Mouse (Mus musculus): ENCODE measurements around the gene Mrps6. TPM values are rescaled to one million over a fixed set of nuclear protein-coding genes. Genes with fewer than 3 reads are reported as not detected.

Gene Mrps6
- total RNA-seq, 2 experiments from 2014 or later = 56.9 to 63.0 TPM

DNA sequence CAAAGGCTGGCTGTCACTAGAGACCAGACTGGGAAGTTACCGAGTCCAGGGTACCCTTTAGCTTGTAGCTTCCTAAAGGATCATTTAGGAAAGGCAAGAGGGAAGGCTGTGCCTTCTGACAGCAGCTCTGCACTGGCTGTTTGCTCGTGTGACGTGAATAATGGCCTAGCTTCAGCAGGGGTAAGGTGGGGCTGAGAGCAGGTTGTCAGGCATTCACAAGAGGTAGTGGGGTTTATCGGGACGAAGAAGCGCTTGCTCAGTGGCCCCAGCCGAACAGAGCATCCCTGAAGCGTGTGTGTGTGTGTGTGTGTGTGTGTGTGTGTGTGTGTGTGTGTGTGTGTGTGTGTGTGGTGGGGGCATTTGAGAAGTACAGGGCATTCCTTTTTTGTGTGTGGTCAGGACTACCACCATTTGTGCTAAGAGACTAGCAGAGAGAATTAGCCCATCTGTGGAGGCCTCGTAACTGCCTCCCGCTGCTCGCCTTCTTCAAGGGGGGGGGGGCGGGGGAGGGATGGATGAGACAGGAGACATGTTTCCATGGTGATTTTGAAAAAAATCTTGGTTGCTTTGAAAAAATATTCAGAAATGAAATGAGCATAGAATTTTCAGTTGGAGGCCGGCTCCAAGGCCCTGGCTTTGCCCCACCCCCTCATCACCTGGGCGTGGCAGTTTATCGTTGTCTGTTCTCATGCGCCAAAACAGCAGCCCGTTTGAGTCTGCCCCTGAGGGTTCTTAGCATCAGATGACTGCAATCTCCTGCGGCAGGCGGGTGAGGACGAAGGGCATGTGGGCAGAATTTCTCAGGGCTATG is 57.7 kb downstream of the Mrps6 start:
- intact Hi-C loops (cut with DNase I) = no loop called here

DNA sequence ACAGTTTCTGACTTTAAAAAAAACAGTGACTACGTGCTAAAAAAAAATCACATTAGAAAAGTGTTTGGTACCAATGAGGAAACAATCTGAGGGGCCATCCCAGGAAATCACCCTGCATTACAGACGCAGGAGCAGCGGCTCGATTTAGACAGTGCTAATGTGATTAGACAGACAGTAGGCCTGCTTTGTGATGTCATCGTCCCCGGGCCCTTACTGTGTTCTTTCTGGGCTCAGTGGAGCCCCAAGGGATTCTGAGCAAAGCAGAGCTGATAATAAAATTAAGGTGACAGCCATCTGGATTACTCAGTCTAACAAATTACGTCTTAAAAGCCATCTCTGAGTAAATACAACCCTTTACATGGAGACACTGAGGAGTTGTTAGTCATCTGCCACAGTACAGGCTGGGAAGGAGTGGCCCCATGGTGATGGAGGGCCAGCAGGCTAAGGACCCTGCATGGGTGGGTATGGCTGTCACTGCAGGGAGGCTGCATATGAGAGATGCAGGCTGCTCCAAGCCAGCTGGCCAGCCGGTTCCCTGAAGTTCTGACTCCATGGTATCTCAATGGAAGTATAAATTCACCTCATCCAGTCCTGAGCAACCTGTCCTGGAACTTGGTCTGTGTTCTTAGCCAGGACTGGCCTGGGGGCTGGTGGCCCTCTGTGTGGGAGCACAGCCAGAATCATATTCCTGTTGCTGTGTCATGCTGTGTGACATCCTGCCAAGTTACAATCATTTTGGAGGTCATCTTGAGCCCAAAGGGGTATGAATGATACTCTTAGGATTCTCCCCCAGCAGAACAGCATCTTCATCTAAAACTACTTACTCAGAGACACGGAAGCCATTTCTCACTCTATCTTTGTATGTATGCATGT is 59.5 kb downstream of the Mrps6 start:
- intact Hi-C loops (cut with DNase I) = no loop called here
- DNase-seq = peak in 1 of 2 experiments; percentile 12

More for the DNA sequence above, 57.7 kb downstream of the Mrps6 start:
- DNase-seq = peak in 1 of 2 experiments; percentile 29

DNA sequence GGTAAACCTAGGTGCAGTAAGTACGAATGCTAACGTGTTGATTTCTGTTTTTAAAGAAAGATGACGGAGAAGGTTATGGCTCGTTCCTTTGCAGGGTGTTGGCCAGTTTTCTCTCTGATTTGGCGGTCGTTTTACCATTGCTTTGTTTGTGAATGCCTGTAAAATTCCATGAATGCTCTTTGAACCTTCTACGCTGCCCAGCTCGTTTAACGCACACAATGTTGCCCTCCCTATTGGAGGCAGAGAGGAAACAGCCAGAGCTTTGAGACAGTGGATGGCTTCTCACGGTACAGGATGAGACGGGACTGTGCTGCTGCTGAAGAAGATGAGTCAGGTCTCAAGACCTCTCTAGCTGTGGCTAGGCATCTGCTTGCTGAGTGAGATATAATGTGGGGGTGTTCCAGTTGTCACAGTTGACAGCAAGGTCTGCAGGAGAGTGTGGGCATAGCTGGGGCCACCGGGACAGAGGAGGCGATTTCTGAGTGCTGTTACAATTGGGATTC is 61.0 kb downstream of the Mrps6 start:
- intact Hi-C loops (cut with DNase I) = no loop called here

DNA sequence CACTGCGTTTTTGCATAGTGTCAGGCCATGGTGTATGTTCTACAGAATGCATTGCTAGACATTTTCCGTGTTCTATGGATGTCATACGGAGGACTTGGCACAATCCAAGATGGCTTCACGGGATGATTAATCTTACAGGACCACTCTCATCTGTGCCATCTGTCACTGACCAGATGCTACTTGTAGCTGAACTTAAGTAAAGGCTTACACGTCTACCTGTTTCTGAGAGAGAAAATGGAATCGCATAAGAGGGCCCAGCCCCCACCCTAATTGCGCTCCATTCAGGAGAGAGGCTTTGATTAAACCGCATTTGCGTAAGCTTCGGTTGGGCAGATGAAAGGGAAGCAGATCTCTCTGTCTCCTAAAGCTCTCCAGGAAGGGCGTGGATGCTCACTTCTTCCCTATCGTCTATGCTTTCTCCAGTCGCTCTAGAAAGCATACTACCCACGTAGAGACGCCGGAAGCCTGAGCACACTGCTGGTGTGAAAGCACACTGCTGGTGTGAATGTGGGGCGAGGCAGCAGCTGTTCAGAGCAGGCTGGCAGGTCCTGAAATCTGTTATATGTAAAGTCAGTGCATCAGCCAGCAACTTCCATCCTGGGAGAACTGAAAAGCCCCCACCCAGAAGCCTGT is 62.9 kb downstream of the Mrps6 start:
- intact Hi-C loops (cut with DNase I) = no loop called here
- no peak for DNase-seq

More for the DNA sequence above, 61.0 kb downstream of the Mrps6 start:
- no peak for DNase-seq

DNA sequence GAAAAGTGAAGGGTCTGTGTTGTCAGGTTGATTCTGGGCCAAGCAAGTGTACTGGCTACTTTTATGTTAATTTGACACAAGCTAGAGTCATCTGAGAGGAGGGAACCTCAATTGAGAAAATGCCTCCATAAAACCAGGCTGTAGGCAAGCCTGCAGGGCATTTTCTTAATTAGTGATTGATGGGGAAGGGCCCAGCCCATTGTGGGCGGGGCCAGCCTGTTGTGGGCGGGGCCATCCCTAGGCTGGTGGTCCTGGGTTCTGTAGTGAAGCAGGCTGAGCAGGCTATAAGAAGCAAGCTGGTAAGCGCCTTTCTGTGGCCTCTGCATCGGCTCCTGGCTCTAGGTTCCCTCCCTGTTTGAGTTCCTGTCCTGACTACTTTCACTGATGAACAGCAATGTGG is 69.2 kb downstream of the Mrps6 start:
- DNase-seq = no peak
- intact Hi-C loops (cut with DNase I) = no loop called here

DNA sequence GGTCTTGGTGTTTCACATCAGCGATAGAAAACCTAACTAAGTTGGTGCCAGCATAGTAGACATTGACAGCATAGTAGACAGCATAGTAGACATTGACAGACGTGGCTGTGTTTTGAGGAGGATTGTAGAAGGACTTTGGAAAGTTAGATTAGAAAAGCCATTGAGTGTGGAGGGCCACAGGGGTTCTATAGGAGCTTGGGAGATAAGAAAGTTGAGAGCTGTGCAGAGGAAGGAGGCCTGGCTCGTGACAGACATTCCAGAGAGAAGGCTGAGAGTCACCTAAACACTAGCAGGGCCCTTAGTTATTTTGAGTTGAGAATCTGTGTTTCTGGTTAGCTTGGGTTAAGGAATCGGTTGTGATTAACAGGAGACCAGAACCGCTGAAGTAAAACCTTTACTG is 69.6 kb downstream of the Mrps6 start:
- DNase-seq = no peak
- intact Hi-C loops (cut with DNase I) = no loop called here

DNA sequence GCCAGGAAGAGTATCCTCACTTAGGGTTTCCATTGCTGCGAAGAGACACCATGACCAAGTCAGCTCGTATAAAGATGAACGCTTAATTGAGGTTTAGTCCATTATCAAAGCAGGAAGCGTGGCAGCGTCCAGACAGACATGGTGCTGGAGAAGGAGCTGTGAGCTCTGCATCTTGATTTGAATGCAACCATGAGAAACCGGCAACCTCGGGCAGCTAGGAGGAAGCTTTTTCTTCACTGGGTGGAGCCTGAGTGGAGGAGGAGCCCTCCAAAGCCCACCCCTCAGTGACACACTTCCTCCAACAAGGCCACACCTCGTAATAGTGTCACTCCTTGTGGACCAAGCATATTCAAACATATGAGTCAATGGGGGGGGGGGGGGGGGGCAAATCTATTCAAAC is 71.8 kb downstream of the Mrps6 start:
- no peak for DNase-seq
- intact Hi-C loops (cut with DNase I) = no loop called here

DNA sequence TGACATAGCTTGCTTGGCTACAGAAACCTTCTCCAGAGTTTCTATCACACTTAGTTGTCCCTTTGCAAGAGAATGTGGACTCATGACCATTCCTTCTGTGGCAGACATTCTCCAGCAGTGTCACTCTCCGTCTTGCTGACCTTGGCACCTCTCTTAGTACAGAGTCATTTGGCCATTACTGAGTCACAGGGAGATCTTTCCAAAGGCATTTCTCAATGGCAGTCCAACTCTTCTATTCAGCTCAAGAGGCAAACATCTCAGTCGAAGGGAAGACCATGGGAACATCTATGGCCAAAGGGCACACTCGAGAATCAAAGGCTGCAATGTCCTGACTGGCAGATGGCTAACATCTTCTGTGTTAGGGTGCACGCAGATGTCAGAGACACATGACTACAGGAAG is 74.4 kb downstream of the Mrps6 start:
- intact Hi-C loops (cut with DNase I) = no loop called here
- no peak for DNase-seq

DNA sequence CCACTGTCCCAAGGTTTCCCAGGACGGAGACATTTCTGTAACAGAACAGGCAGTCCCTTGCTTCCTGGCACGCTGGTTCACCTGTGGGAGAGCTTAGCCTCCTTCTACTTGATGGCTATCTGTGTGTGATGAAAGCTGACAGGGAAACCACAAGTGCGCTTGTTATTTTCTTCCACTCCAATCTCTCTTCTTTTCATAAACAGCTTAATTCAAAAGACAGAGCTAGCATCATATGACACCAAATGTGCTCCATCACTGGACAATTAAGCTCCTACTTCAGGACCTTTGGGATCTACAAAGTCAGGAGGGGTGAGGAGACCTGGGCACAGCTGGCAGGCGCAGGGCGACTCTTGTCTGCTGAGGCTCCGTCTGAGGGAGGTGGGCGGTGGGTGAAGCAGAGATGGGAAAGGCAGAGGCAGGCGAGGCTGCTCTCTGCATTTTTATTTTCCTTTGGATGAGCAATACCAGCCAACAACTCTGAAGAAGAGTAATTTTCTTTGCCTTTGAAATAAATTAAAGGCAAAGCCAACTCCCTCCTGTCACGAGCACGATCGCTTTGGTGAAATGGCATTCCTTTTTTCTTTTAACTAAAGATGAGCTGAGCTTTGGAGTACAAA is 76.2 kb downstream of the Mrps6 start:
- DNase-seq = no peak
- intact Hi-C loops (cut with DNase I) = no loop called here

DNA sequence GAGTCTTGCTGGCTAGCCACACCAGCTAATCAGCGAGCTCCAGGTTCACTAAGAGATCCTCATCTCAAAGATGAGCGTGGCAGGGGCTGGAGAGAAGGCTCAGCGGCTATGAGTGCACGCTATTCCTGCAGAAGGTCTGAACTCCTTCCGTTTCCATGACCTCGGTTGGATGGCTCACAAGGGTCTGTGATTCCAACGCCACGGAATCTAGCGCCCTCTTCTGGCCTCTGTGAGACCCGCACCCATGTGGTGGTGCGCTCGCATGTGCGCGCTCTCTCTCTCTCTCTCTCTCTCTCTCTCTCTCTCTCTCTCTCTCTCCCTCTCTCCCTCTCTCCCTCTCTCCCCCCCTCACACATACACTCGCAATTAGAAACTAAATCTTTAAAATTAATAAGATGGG is 78.2 kb downstream of the Mrps6 start:
- intact Hi-C loops (cut with DNase I) = no loop called here
- no peak for DNase-seq

DNA sequence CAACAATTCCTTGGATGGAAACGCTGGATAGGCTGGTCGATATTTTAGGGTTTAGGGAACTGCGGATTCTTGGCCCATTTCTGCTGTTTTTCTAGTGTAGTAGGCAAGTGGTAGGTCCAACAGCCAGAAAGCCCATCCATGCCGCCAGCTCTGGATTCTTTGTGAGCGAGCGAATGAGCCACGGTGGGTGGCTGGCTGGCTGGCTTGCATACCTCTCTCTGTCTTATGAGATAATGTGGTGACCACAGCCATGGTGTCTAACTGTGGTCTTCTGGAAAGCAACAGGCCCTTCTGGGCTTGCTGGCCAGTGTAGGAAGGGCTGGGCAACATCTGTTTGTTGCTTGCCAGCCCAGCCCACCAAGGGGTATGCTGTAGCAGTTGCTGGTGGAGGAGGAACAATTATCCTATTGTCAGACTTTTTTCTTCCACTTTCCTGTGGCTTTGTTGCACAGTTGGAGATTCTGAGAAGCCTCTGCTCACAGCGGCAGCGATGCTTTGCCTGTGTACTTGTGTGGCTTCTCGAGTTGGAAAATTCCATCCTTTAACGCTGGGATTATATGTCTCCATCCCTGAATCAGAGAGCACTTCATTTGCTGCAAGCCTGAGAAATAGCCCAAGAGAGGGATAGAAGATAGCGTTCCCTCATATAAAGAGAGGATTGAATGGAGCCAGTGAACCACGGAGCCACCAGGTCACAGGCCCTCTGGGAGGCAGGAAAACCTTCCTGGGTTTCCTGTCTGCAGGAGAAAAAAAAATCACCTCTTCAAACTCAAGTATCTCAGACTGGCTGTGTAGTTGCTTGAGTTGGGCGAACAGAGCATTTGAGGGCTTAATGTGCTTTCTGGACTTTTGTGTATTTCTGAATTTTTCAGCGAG is 81.6 kb downstream of the Mrps6 start:
- DNase-seq = peak in 1 of 2 experiments; percentile 8
- intact Hi-C loops (cut with DNase I) = no loop called here

DNA sequence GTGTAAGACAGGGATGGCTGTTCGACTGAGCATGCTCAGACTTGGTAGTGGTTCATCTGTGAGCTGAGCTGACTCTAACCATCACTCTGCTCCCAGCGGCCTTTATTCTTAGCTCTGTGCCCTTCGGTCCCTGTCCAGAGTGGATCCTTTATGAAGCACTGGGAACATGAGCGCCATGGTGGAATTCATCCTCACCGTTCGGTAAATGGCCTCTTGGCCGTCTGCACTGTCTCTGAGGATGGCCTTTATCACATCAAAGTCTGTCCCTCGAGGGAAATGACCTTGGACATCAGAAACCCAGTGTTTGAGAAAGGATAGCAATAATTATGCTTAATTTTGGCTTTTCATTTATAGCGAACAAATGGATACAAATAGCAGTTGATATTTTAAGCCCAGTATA is 82.3 kb downstream of the Mrps6 start:
- intact Hi-C loops (cut with DNase I) = no loop called here
- DNase-seq = no peak

DNA sequence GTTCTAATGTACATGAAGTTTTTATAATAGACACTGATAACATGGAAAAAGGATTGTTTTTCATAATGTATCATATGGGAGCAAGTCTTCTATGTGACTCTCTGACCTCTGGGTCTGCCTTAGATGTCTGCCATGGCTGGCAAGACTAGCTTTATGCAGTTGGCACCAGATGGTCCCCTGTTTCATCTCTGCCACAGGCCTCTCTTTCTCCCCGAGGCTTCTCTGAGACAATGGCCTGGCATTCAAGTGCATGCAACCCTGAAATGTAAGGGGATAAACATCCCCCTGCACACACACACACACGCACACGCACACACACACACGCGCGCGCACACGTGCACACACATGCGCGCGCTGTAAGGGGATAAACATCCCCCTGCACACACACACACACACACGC is 83.0 kb downstream of the Mrps6 start:
- intact Hi-C loops (cut with DNase I) = no loop called here
- no peak for DNase-seq

DNA sequence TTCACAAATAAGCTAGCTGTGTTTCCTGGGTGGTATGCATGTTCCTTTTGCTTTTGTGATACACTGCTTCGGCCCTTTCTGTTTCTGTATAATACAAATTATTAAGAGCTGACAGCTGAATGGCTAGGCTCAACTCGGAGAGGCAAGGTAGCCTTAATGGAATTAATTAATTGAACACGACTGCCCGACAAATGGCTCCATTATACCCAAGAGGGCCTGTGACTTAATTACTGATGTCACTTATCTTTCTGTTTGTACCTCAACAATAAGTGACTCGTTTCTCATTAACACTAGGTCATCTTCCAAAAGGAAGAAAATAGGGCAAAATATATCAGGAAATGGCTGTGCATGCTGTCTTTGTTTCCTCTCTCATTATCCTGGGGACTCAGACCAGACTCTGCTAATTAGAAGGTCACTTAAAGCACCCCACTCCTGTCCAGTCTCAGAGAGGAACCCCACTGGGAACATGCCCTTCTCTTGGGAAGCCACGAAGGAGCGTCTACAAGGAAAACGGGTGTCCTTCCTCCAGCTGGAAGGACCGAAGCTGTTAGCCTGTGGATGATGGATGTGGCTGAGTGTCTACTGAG is 84.4 kb downstream of the Mrps6 start:
- DNase-seq = no peak
- intact Hi-C loops (cut with DNase I) = no loop called here

DNA sequence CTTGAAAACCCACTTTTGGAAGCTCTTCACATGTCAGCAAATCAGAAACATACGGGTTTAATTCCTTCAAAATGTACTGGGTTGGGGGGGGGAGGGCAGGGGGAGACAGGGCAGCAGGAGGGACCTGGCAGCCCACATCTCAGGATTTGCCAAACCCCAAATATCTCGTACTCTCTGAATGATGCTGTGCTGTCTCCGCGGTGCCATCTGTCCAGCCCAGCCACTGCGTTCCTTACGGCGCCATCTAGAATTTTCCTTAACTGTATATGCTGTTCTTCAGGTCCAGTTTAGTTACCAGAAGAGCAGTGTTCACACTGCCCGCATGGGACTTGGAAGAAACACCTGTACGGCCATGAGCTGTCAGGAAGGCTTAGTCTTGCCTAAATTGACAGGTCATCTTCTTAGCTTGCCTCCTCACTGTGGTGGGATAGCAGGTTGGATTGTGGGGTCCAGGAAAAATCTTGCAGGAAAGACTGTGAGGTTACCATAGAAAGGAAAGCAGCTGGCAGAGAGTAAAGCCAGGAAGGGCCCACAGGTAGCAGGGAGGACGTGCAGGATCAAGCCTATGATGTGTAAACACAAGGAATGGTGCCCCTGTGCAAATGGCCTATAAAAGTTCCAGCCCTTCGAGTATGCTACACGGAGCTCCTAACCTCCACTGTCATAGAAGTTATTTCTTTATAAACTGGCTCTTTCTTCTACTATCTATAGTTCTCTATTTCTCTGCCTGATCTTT is 89.7 kb downstream of the Mrps6 start:
- intact Hi-C loops (cut with DNase I) = no loop called here

DNA sequence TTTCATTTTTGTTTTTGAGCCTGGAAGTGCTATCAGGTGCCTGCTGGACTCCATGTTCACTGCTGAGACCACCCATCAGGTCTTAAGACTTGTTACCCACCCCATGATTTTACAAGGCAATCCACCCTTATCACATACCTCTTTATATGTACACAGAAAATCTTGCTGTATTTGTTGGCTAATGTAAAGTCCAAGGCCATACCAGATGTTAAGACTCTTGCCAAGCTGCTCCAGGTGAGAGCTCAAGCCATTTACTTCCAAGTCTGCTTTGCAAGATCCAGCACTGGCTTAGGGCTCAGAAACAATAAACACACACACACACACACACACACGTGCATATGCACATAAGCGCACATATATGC is 90.3 kb downstream of the Mrps6 start:
- DNase-seq = no peak
- intact Hi-C loops (cut with DNase I) = no loop called here

More for the DNA sequence above, 89.7 kb downstream of the Mrps6 start:
- no peak for DNase-seq

DNA sequence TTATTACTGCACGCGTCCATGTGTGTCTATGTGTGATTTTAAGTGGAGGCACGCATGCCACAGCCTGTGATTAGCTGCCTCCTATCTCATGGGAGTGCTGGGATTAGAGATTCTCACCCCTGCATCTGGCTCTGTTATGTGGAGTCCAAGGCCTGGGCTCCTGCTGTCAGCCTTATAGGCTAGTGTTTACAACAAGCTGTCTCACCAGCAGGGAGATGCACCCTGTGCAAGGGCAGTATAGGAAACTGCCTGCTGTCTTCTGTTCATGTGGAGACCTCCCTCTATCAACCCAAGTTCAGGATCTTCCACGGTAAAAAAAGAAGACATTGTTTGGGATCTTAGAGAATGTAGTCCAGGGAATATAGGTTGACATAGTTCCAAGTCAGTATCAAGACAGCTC is 92.9 kb downstream of the Mrps6 start:
- DNase-seq = no peak
- intact Hi-C loops (cut with DNase I) = no loop called here

DNA sequence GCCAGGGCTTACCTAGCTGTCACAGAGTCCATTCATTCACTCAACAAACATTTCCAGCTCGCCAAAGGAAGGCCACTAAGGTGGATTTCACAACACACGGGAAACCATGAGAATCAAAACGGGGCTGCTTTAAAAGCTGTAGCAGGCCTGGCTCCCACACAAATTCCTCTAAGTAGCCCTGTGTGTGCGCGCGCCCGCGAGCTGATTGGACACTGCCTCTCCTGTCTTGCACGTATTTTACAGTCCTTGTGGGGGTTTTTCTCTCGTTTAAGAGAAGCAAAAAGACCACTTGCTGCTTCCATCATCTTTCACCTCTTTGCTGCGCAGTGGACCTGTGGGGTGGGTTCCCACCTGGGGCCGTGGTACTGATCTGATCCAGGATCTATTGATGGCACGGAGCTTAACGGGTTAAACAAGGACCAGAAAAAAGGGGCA is 100.0 kb downstream of the Mrps6 start:
- intact Hi-C loops (cut with DNase I) = loop anchor here (5.0 kb wide), 1 partner anchor 221 kb away; no protein-coding TSS in a partner anchor
- DNase-seq = peak; percentile 7 to 13

Data from heart, postnatal 36 days (tissue).